Mouse (Mus musculus) CH12.LX (cell line): ENCODE measurements around the gene Ufl1. TPM values are rescaled to one million over a fixed set of nuclear protein-coding genes. Genes with fewer than 3 reads are reported as not detected.
"Not testable (repeated sequence)": the region's sequence is repeated elsewhere in the genome, so short reads cannot be mapped to it uniquely, and the experiment has no call there.

Experiments used
- DNase-seq: peaks from one replicate; pipeline ENCODE4 v3.0.0-alpha.2; 2013; ENCODE audit errors: extremely low read depth
- H3K27ac ChIP-seq: 2 replicates; pipeline ENCODE4 v1.5.1; 2012; ENCODE audit warnings: low read depth, mild to moderate bottlenecking, control low read depth, moderate library complexity; ENCODE audit not compliant: insufficient read depth
- H3K27me3 ChIP-seq: replicated peaks from 2 replicates; pipeline ENCODE3; 2012; ENCODE audit warnings: inconsistent platforms
- H3K36me3 ChIP-seq, 2 experiments: replicated peaks in 1 of 2; 2 replicates each; pipeline versions ENCODE3 to v1.6.1; 2012; ENCODE audit warnings: inconsistent platforms in 1 of 2, low read length in 1 of 2, mild to moderate bottlenecking in 1 of 2, mixed read lengths in 1 of 2, moderate library complexity in 1 of 2; ENCODE audit not compliant: control insufficient read depth in 1 of 2, insufficient read depth in 1 of 2
- H3K4me1 ChIP-seq, 2 experiments: 2 replicates each; pipeline ENCODE4 v1.6.1; 2012; ENCODE audit warnings: inconsistent platforms in 1 of 2, moderate library complexity in 1 of 2; ENCODE audit not compliant: insufficient read depth in 2 of 2, control insufficient read depth in 1 of 2
- H3K4me2 ChIP-seq: 2 replicates; pipeline ENCODE4 v1.6.1; 2012; ENCODE audit warnings: low read depth, mild to moderate bottlenecking, control low read depth; ENCODE audit not compliant: poor library complexity, insufficient read depth, severe bottlenecking
- H3K4me3 ChIP-seq, 3 experiments: fragments of 150-350 bp in 1 of 3; sonication (generic) in 1 of 3; replicated peaks in 1 of 3; 2 replicates each; pipeline versions ENCODE3 to v1.5.1; 2011 to 2012; ENCODE audit warnings: low read depth in 2 of 3, low read length in 2 of 3, mild to moderate bottlenecking in 2 of 3, moderate library complexity in 2 of 3, control low read depth in 1 of 3, improper control_type of control experiment in 1 of 3, inconsistent platforms in 1 of 3, mixed read lengths in 1 of 3; ENCODE audit not compliant: poor library complexity in 1 of 3
- H3K79me2 ChIP-seq: replicated peaks from 2 replicates; pipeline ENCODE4 v1.6.1; 2012; ENCODE audit warnings: mild to moderate bottlenecking, moderate library complexity; ENCODE audit not compliant: control insufficient read depth, poor library complexity, insufficient read depth, severe bottlenecking; ENCODE audit errors: extremely low read depth
- H3K9ac ChIP-seq: 2 replicates; pipeline ENCODE4 v1.6.1; 2012; ENCODE audit warnings: low read depth, mild to moderate bottlenecking, control low read depth, moderate library complexity; ENCODE audit not compliant: insufficient read depth
- H3K9me3 ChIP-seq: replicated peaks from 2 replicates; pipeline ENCODE3; 2012; ENCODE audit warnings: low read length, inconsistent platforms, mixed read lengths
- ELF1 ChIP-seq: IDR thresholded peaks from 2 replicates; pipeline ENCODE4 v1.6.1; 2014; ENCODE audit warnings: low read depth, mild to moderate bottlenecking, inconsistent platforms, low read length, improper control_type of control experiment
- GABPA ChIP-seq: IDR thresholded peaks from 2 replicates; pipeline ENCODE4 v1.6.1; 2012; ENCODE audit warnings: low read depth, low read length, improper control_type of control experiment, inconsistent platforms; ENCODE audit not compliant: insufficient replicate concordance
- IRF4 ChIP-seq: IDR thresholded peaks from 2 replicates; pipeline ENCODE4 v1.6.1; 2014; ENCODE audit warnings: low read depth, mild to moderate bottlenecking, inconsistent platforms, low read length, improper control_type of control experiment
- JUN ChIP-seq: IDR thresholded peaks from 2 replicates; pipeline ENCODE4 v1.6.1; 2011; ENCODE audit warnings: low read depth, mild to moderate bottlenecking, low read length, improper control_type of control experiment, moderate library complexity; ENCODE audit not compliant: insufficient read depth
- JUND ChIP-seq: conservative IDR thresholded peaks from 2 replicates; pipeline ENCODE4 v1.6.1; 2011; ENCODE audit warnings: low read depth, low read length, improper control_type of control experiment
- MAFK ChIP-seq: IDR thresholded peaks from 2 replicates; pipeline ENCODE4 v1.6.1; 2011; ENCODE audit warnings: low read length, improper control_type of control experiment; ENCODE audit not compliant: insufficient replicate concordance
- MXI1 ChIP-seq: IDR thresholded peaks from 2 replicates; pipeline ENCODE4 v1.6.1; 2011; ENCODE audit warnings: mild to moderate bottlenecking, low read depth, low read length, improper control_type of control experiment
- NRF1 ChIP-seq: IDR thresholded peaks from 2 replicates; pipeline ENCODE4 v1.6.1; 2014; ENCODE audit warnings: low read depth, mild to moderate bottlenecking, inconsistent platforms, low read length, improper control_type of control experiment, moderate library complexity
- RAD21 ChIP-seq: IDR thresholded peaks from 2 replicates; pipeline ENCODE4 v1.6.1; 2011; ENCODE audit warnings: low read depth, mild to moderate bottlenecking, low read length, improper control_type of control experiment, moderate library complexity
- SMC3 ChIP-seq: IDR thresholded peaks from 2 replicates; pipeline ENCODE4 v1.6.1; 2011; ENCODE audit warnings: low read depth, low read length, improper control_type of control experiment
- UBTF ChIP-seq: IDR thresholded peaks from 2 replicates; pipeline ENCODE4 v1.6.1; 2012; ENCODE audit warnings: low read depth, mild to moderate bottlenecking, inconsistent platforms, low read length, improper control_type of control experiment, moderate library complexity
- USF1 ChIP-seq: IDR thresholded peaks from 2 replicates; pipeline ENCODE4 v1.6.1; 2014; ENCODE audit warnings: low read depth, mild to moderate bottlenecking, inconsistent platforms, low read length, improper control_type of control experiment
- ZC3H11A ChIP-seq: IDR thresholded peaks from 2 replicates; pipeline ENCODE4 v1.6.1; 2012; ENCODE audit warnings: low read depth, mild to moderate bottlenecking, inconsistent platforms, low read length, improper control_type of control experiment
- ZKSCAN1 ChIP-seq: IDR thresholded peaks from 2 replicates; pipeline ENCODE4 v1.6.1; 2012; ENCODE audit warnings: low read depth, inconsistent platforms, low read length, improper control_type of control experiment, borderline replicate concordance
- dilution Hi-C: fragments of 300-500 bp; cut with MboI; formaldehyde crosslinking; loops from 2 replicates; pipeline ENCODE4 v1.14.3; 2020; ENCODE audit warnings: low sequenced_read_pairs; ENCODE audit not compliant: extremely low pct_unique_long_range_greater_than_20kb, extremely low pct_ligation_motif_present
- in situ Hi-C: fragments of 300-500 bp; cut with MboI; formaldehyde crosslinking; loops from 3 replicates; pipeline ENCODE4 v1.14.3; 2019; ENCODE audit warnings: low sequenced_read_pairs, low pct_ligation_motif_present, low pct_unique_long_range_greater_than_20kb, mixed read lengths
- polyA plus RNA-seq: library from polyadenylated mRNA; unstranded; fragments of >175 nt; gene quantifications from 2 replicates; pipeline ENCODE4 v1.2.1, GENCODE M21; 2012; ENCODE audit warnings: low read depth; ENCODE audit not compliant: insufficient read length
- total RNA-seq, 2 experiments: library from RNA; depleted of rRNA; stranded (reverse); fragments of 300-350 nt in 1 of 2; fragments of >200 nt in 1 of 2; gene quantifications; 2 replicates each; pipeline ENCODE4 v1.2.3; 2012 to 2014

Ufl1 gene
- total and polyA plus RNA-seq, 3 experiments = 18.1 to 27.9 (median 21.8) TPM

- dilution Hi-C loops = no loop called here
These were observed 32.1 kb upstream of the Ufl1 start for GRCm38 (mm10) chr4:25313767-25314166.

GRCm38 (mm10) chr4:25285002-25285401, 3.4 kb upstream of the Ufl1 start:
- H3K9me3 ChIP-seq, H3K27ac ChIP-seq, H3K4me1 ChIP-seq, H3K4me2 ChIP-seq, DNase-seq, in situ Hi-C loops, H3K79me2 ChIP-seq, H3K4me3 ChIP-seq, H3K36me3 ChIP-seq, H3K9ac ChIP-seq, H3K27me3 ChIP-seq, dilution Hi-C loops: not testable (repeated sequence)
- TF ChIP-seq JUN (peak; percentile 61), JUND (peak; percentile 55; the same call in 1 of the 2 replicates)

More at GRCm38 (mm10) chr4:25313767-25314166, 32.1 kb upstream of the Ufl1 start:
- H3K4me3 ChIP-seq = no peak overlapping the region
- no peak overlapping the region for H3K27ac ChIP-seq
- no peaks in the 10 kb centered on the region for H3K9me3 ChIP-seq
- in situ Hi-C loops = no loop called here
- no peaks in the 10 kb centered on the region for H3K36me3 ChIP-seq
- no peaks in the 10 kb centered on the region for H3K27me3 ChIP-seq
- DNase-seq = no peak
- no peak overlapping the region for H3K9ac ChIP-seq
- TF ChIP-seq ZC3H11A (no peak), MXI1 (no peak), RAD21 (no peak), USF1 (no peak), SMC3 (no peak), NRF1 (no peak), ELF1 (no peak), UBTF (no peak), GABPA (no peak), IRF4 (no peak), MAFK (no peak), ZKSCAN1 (no peak)
- H3K79me2 ChIP-seq = no peaks in the 10 kb centered on the region
- H3K4me2 ChIP-seq = peak overlapping the region; percentile 50; the same call in 1 of the 2 replicates
- H3K4me1 ChIP-seq = no peaks in the 10 kb centered on the region
